Mouse (Mus musculus): ENCODE results near the gene Ccnb1. TPM values are rescaled to one million over a fixed set of nuclear protein-coding genes. Genes with fewer than 3 reads are reported as not detected.

The Ccnb1 gene
- polyA plus RNA-seq, 1 experiment from 2014 or later: 239 TPM

- Histone ChIP-seq H3K4me1 (ENCODE audit: control insufficient read depth, insufficient read depth, low read length) (peaks cover 7% of the 10 kb centered on the region; the same call in 1 of the 2 replicates), H3K27ac (ENCODE audit: low read depth, low read length) (no peak overlapping the region), H3K4me3 (ENCODE audit: low read depth, low read length) (no peak overlapping the region), H3K4me2 (no peak overlapping the region), H3K36me3 (ENCODE audit: control insufficient read depth, insufficient read depth, low read length) (peaks cover 15% of the 10 kb centered on the region), H3K9ac (ENCODE audit: low read depth, low read length) (no peak overlapping the region), H3K27me3 (ENCODE audit: control insufficient read depth, insufficient read depth, low read length) (no peaks in the 10 kb centered on the region), H3K9me3 (replicated peaks; ENCODE audit: control insufficient read depth, low read length) (no peaks in the 10 kb centered on the region)
- ATAC-seq (replicated peaks; ENCODE audit: insufficient number of reproducible peaks, low FRiP score, low TSS enrichment): no peak
- 67% methylated on average over 3 of the region's 3 CpGs for WGBS (ENCODE audit: insufficient replicate concordance)
These were observed 8.9 kb downstream of the Ccnb1 start for GRCm38 (mm10) chr13:100777491-100777890.

- Histone ChIP-seq H3K36me3 (ENCODE audit: control insufficient read depth, insufficient read depth, low read length) (peaks cover 10% of the 10 kb centered on the region), H3K4me1 (ENCODE audit: control insufficient read depth, insufficient read depth, low read length) (0 out of 2 replicates have a peak, but pooled peaks cover 7% of the 10 kb centered on the region), H3K9me3 (replicated peaks; ENCODE audit: control insufficient read depth, low read length) (no peaks in the 10 kb centered on the region), H3K9ac (ENCODE audit: low read depth, low read length) (no peak overlapping the region), H3K4me3 (ENCODE audit: low read depth, low read length) (no peak overlapping the region), H3K27me3 (ENCODE audit: control insufficient read depth, insufficient read depth, low read length) (no peaks in the 10 kb centered on the region), H3K27ac (ENCODE audit: low read depth, low read length) (no peak overlapping the region), H3K4me2 (peak overlapping the region; percentile 92; the same call in 1 of the 2 replicates)
- WGBS (ENCODE audit: insufficient replicate concordance): 64% methylated on average over 6 of the region's 6 CpGs
- no peak for ATAC-seq (replicated peaks; ENCODE audit: insufficient number of reproducible peaks, low FRiP score, low TSS enrichment)
These were observed 9.7 kb downstream of the Ccnb1 start for GRCm38 (mm10) chr13:100776710-100777109.

GRCm38 (mm10) chr13:100776056-100776419 is 10.3 kb downstream of the Ccnb1 start:
- no peak for ATAC-seq (replicated peaks; ENCODE audit: insufficient number of reproducible peaks, low FRiP score, low TSS enrichment)
- no peaks in the 10 kb centered on the region for H3K27me3 ChIP-seq (ENCODE audit: control insufficient read depth, insufficient read depth, low read length)
- 17% methylated on average over 8 of the region's 8 CpGs for WGBS (ENCODE audit: insufficient replicate concordance)
- H3K4me1 ChIP-seq (ENCODE audit: control insufficient read depth, insufficient read depth, low read length): 0 out of 2 replicates have a peak, but pooled peaks cover 7% of the 10 kb centered on the region
- H3K4me3 ChIP-seq (ENCODE audit: low read depth, low read length): peak overlapping the region; percentile 93
- H3K27ac ChIP-seq (ENCODE audit: low read depth, low read length): no peak overlapping the region
- peaks cover 8% of the 10 kb centered on the region; the same call in 1 of the 2 replicates for H3K36me3 ChIP-seq (ENCODE audit: control insufficient read depth, insufficient read depth, low read length)
- H3K9me3 ChIP-seq (replicated peaks; ENCODE audit: control insufficient read depth, low read length): no peaks in the 10 kb centered on the region
- peak overlapping the region; percentile 92 for H3K4me2 ChIP-seq
- peak overlapping the region; percentile 85 for H3K9ac ChIP-seq (ENCODE audit: low read depth, low read length)

- no peaks in the 10 kb centered on the region for H3K27me3 ChIP-seq (ENCODE audit: control insufficient read depth, insufficient read depth, low read length)
- peak within 1 kb of the TSS; percentile 85 for H3K9ac ChIP-seq (ENCODE audit: low read depth, low read length)
- H3K9me3 ChIP-seq (replicated peaks; ENCODE audit: control insufficient read depth, low read length): no peaks in the 10 kb centered on the region
- 0 out of 2 replicates have a peak, but pooled peaks cover 7% of the 10 kb centered on the region for H3K4me1 ChIP-seq (ENCODE audit: control insufficient read depth, insufficient read depth, low read length)
- peak within 1 kb of the TSS; percentile 92 for H3K4me2 ChIP-seq
- H3K4me3 ChIP-seq (ENCODE audit: low read depth, low read length): peak within 1 kb of the TSS; percentile 93
- WGBS (ENCODE audit: insufficient replicate concordance): 1% methylated on average over 46 of the region's 46 CpGs
- H3K27ac ChIP-seq (ENCODE audit: low read depth, low read length): peak within 1 kb of the TSS; percentile 68; the same call in 1 of the 2 replicates
- ATAC-seq (replicated peaks; ENCODE audit: insufficient number of reproducible peaks, low FRiP score, low TSS enrichment): peak; percentile 82
- H3K36me3 ChIP-seq (ENCODE audit: control insufficient read depth, insufficient read depth, low read length): peaks cover 4% of the 10 kb centered on the region; the same call in 1 of the 2 replicates
These were observed 10.9 kb downstream of the Ccnb1 start, which contains the start of gene Cenph for GRCm38 (mm10) chr13:100775252-100776055. Gene Cenph, minus strand, starts transcription at chr13:100775899.

- Histone ChIP-seq H3K4me2 (peak overlapping the region; percentile 92), H3K36me3 (ENCODE audit: control insufficient read depth, insufficient read depth, low read length) (peaks cover 7% of the 10 kb centered on the region), H3K27ac (ENCODE audit: low read depth, low read length) (no peak overlapping the region), H3K4me1 (ENCODE audit: control insufficient read depth, insufficient read depth, low read length) (0 out of 2 replicates have a peak, but pooled peaks cover 7% of the 10 kb centered on the region), H3K27me3 (ENCODE audit: control insufficient read depth, insufficient read depth, low read length) (no peaks in the 10 kb centered on the region), H3K4me3 (ENCODE audit: low read depth, low read length) (peak overlapping the region; percentile 93), H3K9ac (ENCODE audit: low read depth, low read length) (peak overlapping the region; percentile 85; the same call in 1 of the 2 replicates), H3K9me3 (replicated peaks; ENCODE audit: control insufficient read depth, low read length) (no peaks in the 10 kb centered on the region)
- ATAC-seq (replicated peaks; ENCODE audit: insufficient number of reproducible peaks, low FRiP score, low TSS enrichment): no peak
These were observed 11.7 kb downstream of the Ccnb1 start for GRCm38 (mm10) chr13:100774704-100775103.

- ATAC-seq (replicated peaks; ENCODE audit: insufficient number of reproducible peaks, low FRiP score, low TSS enrichment): no peak
- Histone ChIP-seq H3K27ac (ENCODE audit: low read depth, low read length) (no peak overlapping the region), H3K9ac (ENCODE audit: low read depth, low read length) (no peak overlapping the region), H3K27me3 (ENCODE audit: control insufficient read depth, insufficient read depth, low read length) (no peaks in the 10 kb centered on the region), H3K36me3 (ENCODE audit: control insufficient read depth, insufficient read depth, low read length) (peaks cover 5% of the 10 kb centered on the region; the same call in 1 of the 2 replicates), H3K9me3 (replicated peaks; ENCODE audit: control insufficient read depth, low read length) (no peaks in the 10 kb centered on the region), H3K4me3 (ENCODE audit: low read depth, low read length) (no peak overlapping the region), H3K4me1 (ENCODE audit: control insufficient read depth, insufficient read depth, low read length) (no peaks in the 10 kb centered on the region), H3K4me2 (no peak overlapping the region)
- WGBS (ENCODE audit: insufficient replicate concordance): 52% methylated on average over 2 of the region's 2 CpGs
These were observed 31.0 kb downstream of the Ccnb1 start for GRCm38 (mm10) chr13:100755329-100755728.

GRCm38 (mm10) chr13:100754186-100754585 is 32.2 kb downstream of the Ccnb1 start:
- no peak overlapping the region for H3K9ac ChIP-seq (ENCODE audit: low read depth, low read length)
- H3K4me2 ChIP-seq: no peak overlapping the region
- ATAC-seq (replicated peaks; ENCODE audit: insufficient number of reproducible peaks, low FRiP score, low TSS enrichment): no peak
- H3K4me3 ChIP-seq (ENCODE audit: low read depth, low read length): no peak overlapping the region
- no peaks in the 10 kb centered on the region for H3K27me3 ChIP-seq (ENCODE audit: control insufficient read depth, insufficient read depth, low read length)
- H3K9me3 ChIP-seq (replicated peaks; ENCODE audit: control insufficient read depth, low read length): no peaks in the 10 kb centered on the region
- 69% methylated on average over 4 of the region's 4 CpGs for WGBS (ENCODE audit: insufficient replicate concordance)
- H3K4me1 ChIP-seq (ENCODE audit: control insufficient read depth, insufficient read depth, low read length): no peaks in the 10 kb centered on the region
- H3K36me3 ChIP-seq (ENCODE audit: control insufficient read depth, insufficient read depth, low read length): no peaks in the 10 kb centered on the region
- H3K27ac ChIP-seq (ENCODE audit: low read depth, low read length): no peak overlapping the region

- 55% methylated on average over 6 of the region's 6 CpGs for WGBS (ENCODE audit: insufficient replicate concordance)
- H3K27me3 ChIP-seq (ENCODE audit: control insufficient read depth, insufficient read depth, low read length): no peaks in the 10 kb centered on the region
- H3K4me3 ChIP-seq (ENCODE audit: low read depth, low read length): no peak overlapping the region
- no peak overlapping the region for H3K9ac ChIP-seq (ENCODE audit: low read depth, low read length)
- H3K4me1 ChIP-seq (ENCODE audit: control insufficient read depth, insufficient read depth, low read length): no peaks in the 10 kb centered on the region
- no peaks in the 10 kb centered on the region for H3K36me3 ChIP-seq (ENCODE audit: control insufficient read depth, insufficient read depth, low read length)
- no peak overlapping the region for H3K27ac ChIP-seq (ENCODE audit: low read depth, low read length)
- H3K4me2 ChIP-seq: no peak overlapping the region
- ATAC-seq (replicated peaks; ENCODE audit: insufficient number of reproducible peaks, low FRiP score, low TSS enrichment): no peak
- no peaks in the 10 kb centered on the region for H3K9me3 ChIP-seq (replicated peaks; ENCODE audit: control insufficient read depth, low read length)
These were observed 33.4 kb downstream of the Ccnb1 start for GRCm38 (mm10) chr13:100753011-100753410.
